Mouse (Mus musculus): ENCODE measurements around the gene Tars.

Gene Tars

DNA sequence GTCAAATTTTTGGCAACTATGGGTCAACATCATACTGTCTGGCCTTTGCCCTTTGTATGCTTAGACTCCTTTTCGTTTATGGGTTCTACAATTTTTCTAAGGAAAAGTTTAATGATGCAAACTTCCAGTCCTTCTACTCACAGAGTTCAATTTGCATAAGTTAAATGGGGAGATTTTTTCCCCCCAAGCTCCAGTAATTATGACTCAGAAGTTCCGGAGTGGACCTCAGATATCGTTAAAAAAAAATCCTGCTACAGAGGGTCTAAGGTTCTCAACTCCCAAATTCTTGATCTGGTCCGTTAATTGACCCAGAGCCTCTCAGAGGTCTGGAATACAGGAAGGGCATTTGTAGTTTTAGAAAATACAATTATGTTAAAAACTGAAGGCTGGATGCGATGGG lies 37.6 kb downstream of the Tars start:
- no peak for DNase-seq (ENCODE audit: low spot score in 2 of 2)

DNA sequence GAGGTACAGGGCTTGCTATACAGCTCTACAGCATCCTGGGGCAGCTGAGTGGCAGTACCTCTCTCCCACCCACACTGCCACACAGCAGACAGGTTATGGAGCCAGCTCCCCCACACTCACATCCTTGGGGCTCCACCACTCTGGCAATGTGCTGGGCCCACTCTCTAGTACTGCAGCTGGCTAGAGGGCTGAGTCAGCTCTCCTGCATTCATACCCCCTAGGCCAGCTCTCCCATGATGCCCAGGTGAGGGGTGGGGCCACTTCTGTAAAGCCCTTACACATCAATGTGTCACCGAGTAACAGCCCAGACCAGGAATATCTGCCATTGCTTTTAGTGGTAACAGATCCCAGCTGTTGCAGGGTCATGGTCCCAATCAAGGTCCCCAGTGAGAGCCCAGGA lies 38.6 kb downstream of the Tars start:
- no peak for DNase-seq (ENCODE audit: low spot score in 2 of 2)

DNA sequence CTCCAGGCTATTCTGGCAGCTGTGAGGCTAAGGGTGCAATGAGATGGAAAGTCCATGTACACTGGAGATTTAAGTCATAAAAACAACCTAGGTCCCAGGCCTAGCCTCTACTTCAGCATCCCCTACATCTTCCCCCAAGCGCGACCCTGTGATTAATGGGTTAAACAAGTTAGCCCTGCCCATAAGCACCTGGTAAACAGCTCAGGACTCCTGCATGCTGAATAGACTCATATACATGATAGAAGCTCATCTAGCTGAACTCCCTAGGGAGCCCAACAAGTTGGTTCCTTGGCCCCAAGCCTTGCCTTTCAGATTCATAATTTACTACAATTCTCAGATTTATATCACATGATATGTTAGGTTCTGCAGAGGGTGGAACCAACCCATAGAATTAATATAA lies 42.0 kb downstream of the Tars start:
- no peak for DNase-seq (ENCODE audit: low spot score in 2 of 2)

DNA sequence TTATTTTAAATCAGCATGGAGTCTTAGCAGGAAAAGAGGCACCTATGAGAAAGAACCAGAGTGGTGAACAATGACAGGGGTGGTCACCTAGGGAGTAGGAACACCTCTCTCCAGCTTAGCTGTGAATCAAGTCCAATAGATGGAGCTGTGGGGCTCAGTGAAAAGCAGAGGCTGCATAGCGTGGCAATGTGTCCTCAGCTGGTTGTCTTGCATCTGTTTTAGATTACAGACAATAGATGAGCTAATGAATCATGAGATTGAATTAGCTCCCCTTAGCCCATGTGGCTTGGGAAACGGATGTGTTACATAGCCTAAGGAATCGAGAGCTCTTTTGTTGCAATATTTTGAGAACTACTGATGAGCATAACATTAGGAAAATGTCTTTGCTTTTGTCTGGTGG lies 43.6 kb downstream of the Tars start:
- no peak for DNase-seq (ENCODE audit: low spot score in 2 of 2)

DNA sequence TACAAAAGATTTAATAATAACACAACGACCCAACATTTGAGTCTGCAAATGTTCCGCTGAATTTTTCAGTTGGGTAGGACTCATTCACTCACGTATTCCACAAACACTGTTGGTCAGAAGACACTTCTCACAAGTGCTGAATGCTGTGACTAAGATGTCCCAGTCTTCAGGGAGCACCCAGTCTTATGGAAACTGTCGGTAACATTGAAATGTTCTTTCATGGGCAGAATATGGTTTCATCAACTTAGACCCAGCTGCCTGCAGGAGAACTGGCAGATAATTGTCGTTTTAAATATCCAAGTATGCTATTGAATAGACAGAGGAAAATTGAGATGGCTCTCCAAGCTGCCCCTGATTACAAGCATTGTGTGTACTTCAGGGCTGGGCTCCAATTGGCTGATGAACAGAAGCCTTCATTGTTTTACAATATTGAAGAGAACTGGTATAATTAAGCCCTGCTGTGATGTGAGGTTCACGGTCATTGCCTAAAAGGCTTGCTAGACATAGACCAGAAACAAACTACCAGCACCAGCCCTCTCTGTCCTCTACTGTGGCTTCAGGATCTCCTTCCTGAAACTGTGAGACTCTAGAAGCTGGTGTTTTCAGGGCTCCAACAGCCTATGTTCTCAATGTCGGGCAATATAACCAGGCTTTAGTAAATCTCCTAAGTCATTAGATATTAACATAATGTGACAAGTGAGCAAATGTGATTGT lies 59.8 kb downstream of the Tars start:
- no peak for DNase-seq (ENCODE audit: low spot score in 2 of 2)
